Mouse (Mus musculus): ENCODE results near the gene P3h2.

Gene P3h2

DNA sequence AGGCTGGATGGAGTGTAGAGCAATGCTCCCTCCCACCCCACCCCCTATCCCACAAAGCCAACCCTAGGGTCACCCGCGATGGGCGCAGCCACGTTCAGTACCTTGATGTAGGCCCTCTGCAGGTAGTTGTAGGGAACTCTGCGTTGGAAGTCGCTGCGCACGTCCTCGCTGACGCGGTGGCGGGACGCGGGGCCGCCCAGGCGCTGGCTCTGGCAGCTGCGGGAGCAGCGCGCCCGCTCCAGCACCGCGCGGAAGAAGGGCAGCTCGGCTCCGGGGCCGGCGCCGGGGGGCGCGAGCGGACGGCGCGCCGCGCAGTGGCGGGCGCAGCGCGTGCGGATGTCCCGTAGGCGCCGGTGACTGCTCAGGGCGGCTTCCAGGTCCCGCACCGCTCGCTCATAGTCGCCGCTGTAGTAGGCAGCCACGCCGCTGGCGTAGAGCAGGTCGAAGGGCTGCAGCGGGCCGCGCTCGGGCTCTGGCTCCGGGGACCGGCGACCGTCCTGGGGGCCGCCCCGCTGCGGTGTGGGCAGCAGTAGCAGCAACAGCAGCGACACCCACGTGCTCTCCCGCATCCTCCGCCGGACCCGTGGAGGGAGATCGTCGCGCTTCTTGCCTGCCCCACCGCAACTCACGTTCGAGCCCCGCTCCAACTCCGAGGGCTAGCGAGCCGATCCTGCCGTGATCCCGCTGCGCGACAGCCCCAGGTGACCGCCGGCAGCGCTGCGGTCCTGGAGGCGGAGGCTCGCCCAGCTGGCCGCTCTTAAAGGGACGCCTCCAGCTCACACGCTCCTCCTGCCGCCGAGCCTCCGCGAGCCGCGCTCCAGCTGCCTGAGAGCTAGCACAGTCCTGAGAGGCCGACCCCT is at the start of gene P3h2:
Gene P3h2, minus strand, starts transcription at position 670 of the 860 bp plus-strand sequence.
- peak; percentile 35 for DNase-seq (ENCODE audit: low spot score)

DNA sequence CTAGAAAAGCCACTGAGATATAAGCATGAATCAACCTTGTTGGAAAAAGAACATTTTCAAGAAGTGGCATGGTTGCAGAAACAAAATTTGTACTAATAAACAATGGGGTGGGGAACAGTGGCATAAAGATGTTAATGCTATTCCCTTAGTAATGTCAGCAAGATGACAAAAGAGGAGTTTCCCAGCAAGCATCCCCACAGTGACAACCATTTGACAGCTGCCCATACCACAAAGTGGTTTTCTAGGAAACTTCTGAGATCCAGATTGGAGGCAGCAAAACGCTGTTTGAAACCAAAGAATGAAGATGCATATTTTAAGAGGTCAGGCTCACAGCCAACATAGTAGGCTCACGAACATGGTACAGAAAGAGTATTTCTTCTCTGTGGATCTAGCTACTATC is 46.7 kb upstream of the P3h2 start:
- no peak for DNase-seq (ENCODE audit: low spot score)

DNA sequence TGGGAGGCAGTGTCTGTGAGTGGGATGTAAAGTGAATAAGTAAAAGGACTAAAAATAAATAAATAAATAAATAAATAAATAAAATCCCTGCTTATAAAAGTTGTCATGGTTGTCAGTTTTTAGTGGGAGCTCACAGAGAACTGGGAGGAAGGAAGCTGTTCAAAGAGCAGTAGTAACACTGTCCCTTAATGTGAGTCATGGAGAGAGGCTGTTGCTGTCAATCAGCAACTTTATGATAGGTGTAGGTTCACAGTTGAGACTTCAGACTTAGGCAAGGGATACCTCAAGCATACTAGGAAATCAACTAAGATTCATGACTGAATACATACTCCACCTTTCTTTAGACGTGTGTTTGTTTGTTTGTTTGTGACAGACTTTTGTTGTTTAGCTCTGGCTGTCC is 45.4 kb upstream of the P3h2 start:
- DNase-seq (ENCODE audit: low spot score), result no peak

DNA sequence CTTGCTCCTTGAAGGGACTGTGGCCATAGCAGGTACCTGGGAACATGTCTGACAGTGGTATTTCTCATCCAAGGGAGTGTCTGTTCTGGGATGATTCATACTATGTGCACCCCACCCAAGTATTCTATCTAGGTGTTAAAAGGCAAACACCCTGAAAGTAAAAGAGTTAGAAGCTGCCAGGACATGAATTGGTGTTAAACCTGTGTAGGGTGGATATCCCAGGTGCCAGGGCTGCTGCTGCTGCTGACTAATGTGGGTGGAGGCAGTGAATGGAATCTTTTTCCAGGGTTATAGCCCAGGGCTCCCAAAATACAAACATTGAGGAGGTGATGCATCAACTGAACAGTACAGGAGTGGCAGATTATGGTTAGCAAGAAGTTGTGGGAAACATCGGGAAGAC is 41.3 kb upstream of the P3h2 start:
- DNase-seq (ENCODE audit: low spot score), result no peak

DNA sequence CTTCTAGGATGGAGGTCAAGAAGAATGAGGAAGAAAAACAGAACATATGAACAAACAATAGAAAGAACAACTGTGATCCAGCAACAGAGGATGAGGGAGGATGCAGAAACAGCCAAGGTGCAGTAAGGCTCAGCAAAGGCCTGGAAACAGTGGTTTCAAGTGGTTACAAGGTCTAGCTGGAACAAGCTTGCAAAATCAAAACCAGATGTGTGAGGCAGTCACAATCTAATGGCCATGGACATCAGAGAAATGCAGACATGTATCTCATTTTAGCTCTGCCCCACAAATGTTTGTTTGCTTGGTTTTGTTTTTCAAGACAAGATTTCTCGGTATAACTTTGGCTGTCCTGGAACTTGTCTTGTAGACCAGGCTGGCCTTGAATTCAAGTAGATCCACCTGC is 25.5 kb upstream of the P3h2 start:
- no peak for DNase-seq (ENCODE audit: low spot score)

DNA sequence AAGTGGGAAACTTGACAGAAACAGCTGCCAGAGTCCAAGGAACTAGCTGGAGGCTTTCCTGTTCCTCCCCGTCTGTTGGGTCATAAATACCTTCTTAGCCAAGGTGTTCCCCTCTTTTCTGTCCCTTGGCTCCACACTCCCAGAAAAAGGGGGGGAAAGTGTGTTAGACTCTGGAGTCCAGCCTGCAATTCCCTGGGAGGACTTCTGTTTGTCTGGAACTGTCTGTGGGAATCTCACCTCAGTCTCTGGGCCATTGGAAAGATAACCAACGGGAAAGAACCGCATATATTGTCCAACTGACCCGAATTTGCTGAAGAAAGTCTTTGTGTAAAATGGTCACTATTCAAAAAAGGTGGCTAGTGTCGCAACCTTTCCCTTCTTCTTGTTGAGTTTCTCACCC is 1.0 kb upstream of the P3h2 start:
- DNase-seq (ENCODE audit: low spot score), result no peak

DNA sequence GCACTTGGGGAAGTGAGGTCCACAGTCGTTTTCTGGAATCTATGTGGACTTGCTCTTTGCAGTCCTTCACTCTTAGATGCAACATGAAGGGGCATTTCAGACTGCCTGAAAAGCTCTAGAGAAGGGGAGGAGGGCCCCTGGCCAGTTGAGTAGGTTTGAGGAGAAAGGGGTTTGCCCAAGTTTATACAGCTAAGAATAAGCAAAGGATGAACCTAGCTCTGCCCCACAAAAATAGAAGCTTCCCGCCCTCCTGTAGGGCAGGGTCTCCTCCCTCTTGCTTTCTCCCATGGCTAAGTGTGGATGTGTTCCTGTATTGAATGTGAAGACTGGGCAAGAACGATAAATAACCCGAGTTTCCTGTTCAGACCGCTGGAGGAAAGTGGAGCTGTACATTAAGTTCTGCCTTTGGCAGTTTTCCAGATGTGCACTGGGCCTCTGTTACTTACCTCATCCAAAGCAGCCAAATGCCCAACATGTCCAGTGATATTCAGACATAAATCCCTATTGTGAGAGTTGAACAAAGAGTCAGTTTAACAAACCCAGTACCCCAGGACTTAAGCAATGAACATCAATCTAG is 545 bp upstream of the P3h2 start:
- DNase-seq (ENCODE audit: low spot score), result no peak

DNA sequence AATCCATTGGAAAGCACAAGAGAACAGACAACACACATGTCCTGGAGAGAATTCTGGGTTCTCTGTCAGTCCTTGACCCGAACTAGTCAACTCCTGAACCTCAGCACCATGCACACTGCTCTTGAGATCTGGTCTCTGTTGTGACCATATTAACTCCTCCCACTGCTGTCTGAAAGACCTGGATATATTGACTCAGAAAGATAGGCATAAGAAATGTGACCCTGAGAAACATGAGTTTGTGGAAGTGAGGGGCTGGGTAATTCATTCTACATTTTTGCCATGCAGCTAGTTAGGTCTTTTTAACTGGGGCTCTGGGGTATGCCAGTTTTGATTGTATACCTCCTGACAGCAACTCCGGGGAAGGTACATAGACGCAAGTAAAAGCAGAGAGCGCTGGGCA is 1.3 kb downstream of the P3h2 start:
- no peak for DNase-seq (ENCODE audit: low spot score)

DNA sequence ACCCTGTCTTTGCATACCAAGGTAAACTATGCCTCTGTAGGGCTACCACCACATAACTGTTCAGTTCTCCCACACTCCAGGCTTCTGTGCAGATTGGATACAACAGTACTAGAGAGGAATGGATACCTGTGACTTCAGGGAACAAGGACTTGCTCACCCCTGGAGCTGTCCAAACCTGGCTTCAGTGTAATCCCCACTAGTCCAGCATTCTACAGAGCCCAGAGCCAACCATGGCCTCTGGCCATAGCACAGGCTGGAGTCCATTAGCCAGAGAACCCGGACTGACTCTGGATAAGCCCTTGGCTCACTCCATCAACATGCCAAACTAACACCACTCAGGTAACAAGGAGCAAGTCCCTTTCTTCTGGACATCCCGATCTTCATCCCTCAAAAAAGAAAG is 2.7 kb downstream of the P3h2 start:
- no peak for DNase-seq (ENCODE audit: low spot score)

DNA sequence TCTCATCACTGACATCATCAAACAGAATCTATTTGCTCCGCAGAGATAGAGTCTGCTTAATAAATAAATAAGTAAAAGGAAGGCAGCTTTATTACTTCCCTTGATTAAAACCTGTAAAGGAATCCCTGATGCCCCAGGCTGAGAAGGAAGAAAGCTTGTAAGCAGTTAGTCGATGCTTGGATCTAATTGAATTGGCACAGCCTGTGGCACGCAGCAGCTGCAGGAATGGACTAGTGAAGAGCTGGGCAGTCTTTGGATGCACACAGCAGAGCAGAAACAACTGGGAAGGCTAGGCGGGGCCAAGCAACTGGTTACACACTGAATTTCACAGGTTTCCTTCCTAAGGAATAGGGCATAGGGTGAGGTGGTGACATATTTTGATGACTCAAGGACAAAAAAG is 5.4 kb downstream of the P3h2 start:
- no peak for DNase-seq (ENCODE audit: low spot score)

DNA sequence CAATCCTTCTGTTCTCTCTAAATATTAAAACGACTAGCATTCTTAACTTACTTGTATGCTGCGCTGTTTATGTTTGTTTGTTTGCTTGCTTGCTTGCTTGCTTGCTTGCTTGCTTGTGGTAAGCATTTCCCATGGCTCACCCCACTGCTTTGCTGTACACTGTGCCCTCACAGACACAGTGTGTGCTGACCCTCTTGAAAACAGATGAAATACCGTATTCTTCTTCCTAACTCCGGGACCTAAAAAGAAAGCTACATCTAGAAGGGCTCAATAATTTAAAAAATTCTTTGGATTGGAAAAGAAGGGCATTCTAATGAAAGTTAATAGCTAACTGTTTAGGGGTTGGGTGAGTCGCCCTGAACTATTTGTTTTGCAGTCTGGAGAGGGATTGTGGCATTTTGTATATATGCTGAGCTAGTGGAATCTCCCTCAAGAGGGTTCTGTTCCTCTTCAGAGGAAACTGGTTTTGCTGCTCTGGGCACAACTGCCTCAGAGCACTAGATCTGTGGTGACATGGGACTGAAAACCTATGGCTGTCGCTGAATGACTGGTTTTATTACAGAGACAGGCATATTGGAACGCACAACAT is 9.8 kb downstream of the P3h2 start:
- no peak for DNase-seq (ENCODE audit: low spot score)

DNA sequence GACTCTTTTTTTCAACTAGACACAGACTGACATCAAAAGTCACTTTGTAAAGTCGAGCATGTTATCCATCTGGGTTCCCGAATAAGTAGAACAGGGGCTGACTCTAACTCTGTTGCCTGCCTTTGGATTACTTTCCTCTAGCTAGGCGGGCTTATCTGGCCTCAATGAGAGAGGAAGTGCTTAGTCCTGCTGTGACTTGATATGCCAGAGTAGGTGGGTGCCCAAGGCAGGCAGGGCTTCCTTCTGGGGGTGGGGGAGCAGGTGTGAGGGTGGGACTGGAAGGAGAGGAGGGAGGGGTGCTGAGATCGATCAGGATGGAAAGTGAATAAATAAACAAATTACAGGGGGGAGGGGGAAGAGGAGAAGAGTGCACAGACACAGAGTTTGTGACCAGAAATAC is 11.7 kb downstream of the P3h2 start:
- no peak for DNase-seq (ENCODE audit: low spot score)

DNA sequence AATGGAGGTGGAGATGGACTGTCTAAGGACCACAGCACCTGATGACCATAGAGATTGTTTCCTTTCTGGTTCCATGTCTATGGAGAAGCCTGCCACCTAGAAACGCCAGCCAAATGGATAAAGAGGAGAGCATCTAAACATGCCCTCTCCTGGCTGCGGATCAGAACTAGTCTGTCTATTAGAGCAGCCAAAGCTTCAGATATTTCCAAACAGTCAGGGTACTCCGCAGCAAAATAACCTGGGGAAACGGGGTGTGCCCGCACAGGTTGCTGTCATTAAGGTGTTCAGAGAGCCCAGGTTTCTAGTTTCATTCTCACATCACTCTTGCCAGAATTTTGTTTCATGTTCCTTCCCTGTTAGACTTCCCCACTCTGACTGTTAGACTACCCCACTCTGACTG is 16.6 kb downstream of the P3h2 start:
- no peak for DNase-seq (ENCODE audit: low spot score)

DNA sequence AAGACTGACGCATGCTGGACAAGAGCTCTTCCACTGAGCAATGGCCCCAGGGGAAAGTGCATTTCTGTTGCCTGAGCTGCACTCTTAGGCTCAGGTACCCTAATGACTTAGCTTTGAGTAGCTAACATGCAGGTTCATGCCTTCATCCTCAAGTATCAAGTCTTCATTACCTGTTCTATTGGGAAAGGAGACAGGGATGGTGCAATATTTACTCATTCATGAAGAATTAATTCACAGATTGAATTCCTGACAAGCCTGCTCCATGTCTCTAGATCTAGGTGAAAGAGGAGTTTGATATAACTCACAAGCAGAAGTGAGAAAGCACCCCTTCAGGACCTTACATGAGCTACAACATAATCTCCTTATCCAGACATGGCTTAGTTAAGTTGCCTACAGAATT is 17.3 kb downstream of the P3h2 start:
- no peak for DNase-seq (ENCODE audit: low spot score)

DNA sequence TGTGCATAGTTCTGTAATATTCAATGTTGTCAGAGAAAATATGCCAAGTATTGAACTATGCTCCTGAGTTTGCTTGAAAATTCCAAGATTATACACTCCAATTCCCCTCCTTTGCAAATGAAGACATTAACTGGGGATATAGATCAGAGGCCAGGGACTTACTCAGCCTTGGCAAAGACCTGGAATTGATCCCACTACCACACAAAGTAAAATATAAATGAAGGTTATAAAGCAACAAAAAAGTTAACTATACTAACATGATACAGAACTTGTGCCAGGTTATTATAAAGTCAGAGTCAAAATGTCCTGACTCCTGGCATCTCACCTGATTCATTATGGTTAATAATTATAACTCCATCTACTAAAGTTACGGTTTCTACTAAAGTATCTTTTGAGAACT is 18.6 kb downstream of the P3h2 start:
- DNase-seq (ENCODE audit: low spot score), result no peak

DNA sequence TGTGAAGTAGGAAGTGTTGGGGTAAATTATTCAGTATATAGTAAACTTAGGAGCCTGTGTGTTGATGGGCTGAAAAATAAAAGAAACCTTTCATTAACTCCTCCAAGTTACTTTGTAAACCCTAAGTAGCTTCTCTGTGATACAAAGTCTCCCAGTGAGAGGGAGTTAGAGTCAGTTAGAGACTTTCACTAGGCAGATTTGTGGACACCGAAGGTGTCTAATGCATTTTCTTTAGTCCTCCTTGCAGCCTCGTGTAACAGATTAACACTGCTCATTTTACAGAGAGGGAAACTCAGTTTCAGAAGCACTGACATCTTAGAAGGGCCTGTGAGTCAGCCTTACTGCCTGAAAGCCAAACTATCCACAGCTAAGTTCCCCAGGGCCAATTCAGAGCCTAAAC is 20.4 kb downstream of the P3h2 start:
- no peak for DNase-seq (ENCODE audit: low spot score)

DNA sequence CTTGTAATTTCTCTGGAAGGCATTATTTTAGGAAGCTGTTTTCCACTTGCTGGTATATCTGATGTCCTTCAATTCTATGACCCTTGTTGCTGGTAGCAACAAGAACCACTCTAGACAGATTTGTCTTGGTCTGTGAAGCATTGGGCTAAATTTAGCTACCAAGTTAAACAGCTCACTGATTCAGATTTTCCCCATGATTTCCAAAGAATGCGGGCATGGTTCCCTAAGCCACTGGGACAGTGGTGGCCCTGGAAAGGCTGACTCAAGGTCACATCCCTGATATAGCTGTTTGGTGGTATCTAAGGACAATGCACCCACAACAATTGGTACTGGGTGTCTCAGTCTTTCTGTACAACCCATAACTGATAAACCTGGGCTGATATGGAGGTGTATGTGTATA is 22.8 kb downstream of the P3h2 start:
- DNase-seq (ENCODE audit: low spot score), result no peak

DNA sequence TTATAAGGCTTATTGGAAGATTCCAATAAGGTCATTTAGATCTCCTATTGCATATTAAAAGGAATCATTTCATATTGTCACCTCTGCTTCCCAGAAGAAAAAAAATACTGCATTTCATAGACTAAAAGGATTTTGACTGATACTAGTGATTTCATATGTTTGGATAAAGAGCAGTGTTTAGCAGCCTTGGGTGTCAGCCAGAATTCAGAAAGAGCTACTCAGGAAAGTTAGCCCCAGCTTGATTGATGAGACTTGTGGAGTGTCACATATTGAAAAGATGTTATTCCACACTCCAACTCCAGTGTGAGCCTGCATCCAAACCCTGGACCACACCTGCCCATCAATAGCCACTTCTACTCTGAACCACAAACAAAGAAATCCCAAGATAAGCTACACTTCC is 23.2 kb downstream of the P3h2 start:
- DNase-seq (ENCODE audit: low spot score), result no peak

DNA sequence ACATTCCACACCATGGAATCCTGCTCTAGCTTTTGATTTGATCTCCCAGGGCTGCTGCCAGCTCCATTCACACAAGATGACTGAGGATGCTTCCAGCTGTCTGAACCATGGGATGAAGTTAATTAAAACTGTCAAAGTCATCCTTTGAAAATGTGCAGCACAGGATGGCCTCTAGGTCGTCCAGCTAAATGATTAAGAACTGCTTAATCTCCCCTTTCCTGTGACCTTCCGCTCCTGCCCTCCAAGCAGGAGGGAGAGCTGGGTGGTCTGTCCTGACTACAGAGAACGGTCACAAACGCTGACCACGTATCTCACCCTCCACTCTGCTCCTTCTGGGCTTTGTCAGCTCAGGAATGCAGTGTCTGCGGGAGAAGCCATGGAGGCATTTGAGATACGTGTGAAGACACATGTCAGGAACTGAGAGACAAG is 26.6 kb downstream of the P3h2 start:
- DNase-seq (ENCODE audit: low spot score), result no peak

DNA sequence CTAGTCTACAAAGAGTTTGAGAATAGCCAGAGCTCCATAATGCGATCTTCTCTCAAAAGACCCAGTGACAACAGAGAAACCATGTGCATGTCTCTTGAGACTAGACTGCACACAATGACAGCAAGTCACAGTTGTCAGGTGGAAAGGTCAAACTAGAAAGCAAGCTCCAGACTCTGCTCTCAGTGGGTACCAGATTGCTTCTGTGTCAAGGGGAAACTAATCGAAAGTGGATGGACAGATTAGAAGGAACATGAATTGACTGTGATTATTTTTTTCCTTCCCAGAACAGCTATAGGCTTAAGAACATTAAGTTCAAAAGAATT is 27.5 kb downstream of the P3h2 start:
- no peak for DNase-seq (ENCODE audit: low spot score)

DNA sequence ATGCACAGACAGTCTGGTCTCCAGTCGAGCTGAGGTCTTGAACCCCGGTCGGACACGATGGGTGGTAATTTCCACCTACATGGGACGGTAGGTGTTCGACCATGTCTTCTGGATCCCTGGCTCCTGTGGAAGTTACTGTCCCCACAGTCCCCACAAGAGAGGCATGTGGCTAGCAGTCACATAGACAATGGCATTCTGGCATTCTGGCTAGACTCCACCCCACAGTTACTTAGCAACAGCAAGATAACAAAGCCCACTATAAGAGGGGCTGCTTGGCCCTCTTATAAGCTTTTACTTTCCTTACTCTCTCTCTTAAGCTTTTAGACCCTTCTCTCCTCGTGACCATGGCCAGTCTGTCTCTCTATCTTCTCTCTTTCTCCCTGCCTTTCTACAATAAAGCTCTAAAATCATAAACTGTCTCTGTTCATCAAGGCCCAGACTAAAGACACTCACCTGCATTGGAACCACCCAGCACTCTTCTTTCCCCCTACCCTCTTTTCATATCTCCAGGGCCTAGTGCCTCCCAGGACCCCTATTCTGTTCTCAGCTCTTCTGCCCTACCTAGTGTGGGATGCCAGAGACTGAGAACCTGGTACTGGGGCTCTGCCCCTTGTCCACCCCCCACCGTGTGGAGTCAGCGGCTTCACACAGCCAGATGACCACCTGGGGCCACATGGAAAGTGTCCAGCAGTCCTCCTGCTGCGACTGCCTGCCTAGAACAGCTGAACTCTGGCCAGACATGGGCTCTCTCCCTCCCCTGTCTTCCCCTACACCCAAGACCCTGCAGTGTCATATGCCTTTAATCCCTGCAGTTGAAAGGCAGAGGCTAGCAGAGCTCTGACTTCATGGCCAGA is 28.1 kb downstream of the P3h2 start:
- DNase-seq (ENCODE audit: low spot score), result no peak

DNA sequence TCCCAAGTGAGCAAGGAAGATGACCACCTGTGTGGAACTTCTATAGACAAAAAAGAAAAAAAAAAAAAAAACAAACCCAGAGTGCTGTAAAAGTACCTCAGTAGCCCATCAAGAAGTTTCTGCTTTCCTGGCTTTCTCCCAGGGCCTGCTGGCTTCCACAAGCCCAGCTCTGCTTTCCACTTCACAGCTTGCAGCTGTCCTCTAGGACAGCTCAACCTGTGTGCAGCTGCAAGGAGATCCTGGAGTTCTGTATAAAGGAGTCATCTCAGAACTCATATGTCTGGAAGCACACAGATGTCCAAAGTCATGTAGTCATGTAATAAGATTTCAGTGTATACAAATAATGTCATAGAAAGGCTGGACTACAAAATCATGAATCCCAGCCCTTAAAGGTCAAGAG is 30.5 kb downstream of the P3h2 start:
- DNase-seq (ENCODE audit: low spot score), result no peak

DNA sequence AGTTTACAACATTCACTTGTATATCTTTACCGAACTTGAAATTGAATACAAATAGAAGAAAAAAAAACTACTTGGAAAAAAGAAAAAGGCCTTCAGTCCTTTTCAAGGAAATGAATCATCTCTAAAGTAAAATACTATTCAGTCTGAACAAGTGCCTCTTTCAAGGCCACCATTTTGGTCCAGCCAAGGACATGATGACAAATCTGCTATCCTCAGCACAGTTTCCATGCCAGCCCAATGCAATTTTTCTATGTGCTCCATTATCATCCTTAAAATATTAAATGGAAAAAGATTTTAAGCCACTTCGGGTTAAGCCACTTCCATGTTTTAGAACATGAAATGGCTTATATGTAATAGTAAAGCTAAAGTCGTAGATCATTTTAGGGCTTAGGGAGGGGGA is 35.2 kb downstream of the P3h2 start:
- no peak for DNase-seq (ENCODE audit: low spot score)

All from testis, postnatal 14 days (tissue).